Mouse (Mus musculus): ENCODE measurements at regions not wholly inside any gene's neighbourhood (a gene's known extent, or its start where the extent isn't known, plus 50 kb on each side); places are given as distances from the start of the nearest gene placed in this dataset.

DNA sequence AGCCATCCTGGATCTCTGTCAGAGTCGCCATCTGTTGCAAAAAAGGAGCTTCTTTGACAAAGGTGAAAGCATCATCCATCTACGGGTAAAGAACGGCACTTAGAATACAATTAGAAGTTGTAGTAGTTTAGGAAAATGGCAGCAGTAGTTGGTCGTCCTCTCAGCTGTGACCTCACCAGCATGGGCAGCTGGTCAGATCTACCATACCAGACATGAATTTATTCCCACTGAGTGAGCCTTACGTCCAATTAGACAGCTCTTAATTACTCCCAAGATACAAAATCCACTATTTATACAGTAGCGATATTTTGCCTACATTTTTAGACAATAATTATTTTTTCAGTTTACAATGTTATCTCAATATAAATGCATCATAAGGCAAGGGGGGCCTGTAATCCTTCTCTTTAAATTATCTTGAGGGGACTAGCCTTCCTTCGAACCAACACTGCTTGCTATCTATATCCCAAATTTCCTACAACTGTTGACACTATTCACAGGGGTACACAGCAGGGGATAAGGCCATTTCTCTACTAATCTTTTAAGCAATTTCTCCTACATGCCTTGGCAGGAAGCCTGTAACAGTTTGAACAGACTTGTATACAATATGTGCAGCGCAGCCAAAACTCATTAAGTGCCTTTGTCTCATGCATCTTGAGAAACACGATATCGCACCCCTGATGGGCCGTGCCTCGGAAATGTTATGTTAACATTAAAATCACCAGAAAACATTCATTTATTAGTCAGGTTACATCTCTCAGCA lies 131.9 kb upstream of the Samsn1 start:
- TF ChIP-seq GATA1 (IDR thresholded peaks at IDR 0.05; ENCODE audit: low read length) (no peak), TAL1 (IDR thresholded peaks at IDR 0.05; ENCODE audit: low read length) (no peak)

Data from erythroblast, embryonic 14.5 days (primary cell).